Mouse (Mus musculus) thymus, adult 2 months (tissue): ENCODE results near the gene Padi3. TPM values are rescaled to one million over a fixed set of nuclear protein-coding genes. Genes with fewer than 3 reads are reported as not detected.

ENCODE experiments used
- DNase-seq: peaks from one replicate; pipeline ENCODE4 v3.0.0; 2021
- H3K27ac ChIP-seq: fragments of 200-500 bp; 2 replicates; pipeline ENCODE4 v1.5.1; 2012; ENCODE audit warnings: low read length, control low read depth; ENCODE audit not compliant: control insufficient read depth, insufficient read depth
- H3K27me3 ChIP-seq: fragments of 200-500 bp; 2 replicates; pipeline ENCODE4 v1.6.1; 2012; ENCODE audit warnings: mild to moderate bottlenecking, low read length, moderate library complexity, mixed read lengths; ENCODE audit not compliant: control insufficient read depth, insufficient read depth
- H3K36me3 ChIP-seq: fragments of 200-500 bp; 2 replicates; pipeline ENCODE4 v1.6.1; 2012; ENCODE audit warnings: mild to moderate bottlenecking, low read length, moderate library complexity; ENCODE audit not compliant: control insufficient read depth, insufficient read depth
- H3K4me1 ChIP-seq: fragments of 200-500 bp; replicated peaks from 2 replicates; pipeline ENCODE4 v1.6.1; 2012; ENCODE audit warnings: low read length; ENCODE audit not compliant: control insufficient read depth, insufficient read depth
- H3K4me3 ChIP-seq: fragments of 200-500 bp; 2 replicates; pipeline ENCODE4 v1.5.1; 2012; ENCODE audit warnings: mild to moderate bottlenecking, low read length, control low read depth, moderate library complexity; ENCODE audit not compliant: control insufficient read depth, insufficient read depth
- CTCF ChIP-seq: fragments of 200-500 bp; IDR thresholded peaks from 2 replicates; pipeline ENCODE4 v1.5.1; 2012; ENCODE audit warnings: mild to moderate bottlenecking, control low read depth, low read length, moderate library complexity, borderline replicate concordance; ENCODE audit not compliant: control insufficient read depth, poor library complexity, insufficient read depth; ENCODE audit errors: extremely low read depth
- POLR2A ChIP-seq: fragments of 200-500 bp; IDR thresholded peaks from 2 replicates; pipeline ENCODE4 v1.6.1; 2012; ENCODE audit warnings: mild to moderate bottlenecking, low read length, control low read depth, moderate library complexity; ENCODE audit not compliant: control insufficient read depth, poor library complexity, insufficient read depth; ENCODE audit errors: extremely low read depth
- WGBS: fragments of 180-500 bp; shearing (Covaris S2); methylation state at CpG from one replicate; pipeline ENCODE4 v1.1.7; 2018; 5-methylcytosine and 5-hydroxymethylcytosine counted together
- polyA plus RNA-seq: library from polyadenylated mRNA; depleted of rRNA; stranded (reverse); fragments of >200 nt; gene quantifications from 2 replicates; pipeline ENCODE4 v1.2.3, GENCODE M21; 2012

The Padi3 gene
- polyA plus RNA-seq, 1 experiment: 2.6 TPM

DNA sequence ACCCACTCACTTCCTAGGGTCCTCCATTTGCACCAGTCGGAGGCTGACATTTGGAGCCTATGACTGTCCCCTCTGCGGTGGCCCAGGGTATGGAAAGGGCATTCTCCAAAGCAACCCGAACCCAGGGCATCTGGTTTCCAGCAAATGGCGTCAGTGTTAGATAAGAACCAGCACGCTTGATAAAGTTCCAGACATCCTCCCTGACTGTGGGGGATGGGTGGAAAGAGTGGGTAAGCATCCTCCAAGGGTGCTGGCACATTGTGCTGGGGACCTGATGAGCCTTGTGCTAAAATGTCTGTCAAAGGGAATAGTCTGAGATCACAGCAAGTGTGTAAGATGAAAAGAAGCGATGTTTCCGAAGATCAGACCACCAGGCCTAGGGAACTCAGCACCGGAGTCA is 1.7 kb upstream of the Padi3 start:
- Histone ChIP-seq H3K27me3 (no peaks in the 10 kb centered on the region), H3K27ac (peak overlapping the region; percentile 11; the same call in 1 of the 2 replicates), H3K4me1 (peaks cover 62% of the 10 kb centered on the region), H3K36me3 (no peaks in the 10 kb centered on the region), H3K4me3 (no peak overlapping the region)
- WGBS: 85% methylated on average over 8 of the region's 8 CpGs
- TF ChIP-seq POLR2A (no peak), CTCF (no peak)
- DNase-seq: no peak

DNA sequence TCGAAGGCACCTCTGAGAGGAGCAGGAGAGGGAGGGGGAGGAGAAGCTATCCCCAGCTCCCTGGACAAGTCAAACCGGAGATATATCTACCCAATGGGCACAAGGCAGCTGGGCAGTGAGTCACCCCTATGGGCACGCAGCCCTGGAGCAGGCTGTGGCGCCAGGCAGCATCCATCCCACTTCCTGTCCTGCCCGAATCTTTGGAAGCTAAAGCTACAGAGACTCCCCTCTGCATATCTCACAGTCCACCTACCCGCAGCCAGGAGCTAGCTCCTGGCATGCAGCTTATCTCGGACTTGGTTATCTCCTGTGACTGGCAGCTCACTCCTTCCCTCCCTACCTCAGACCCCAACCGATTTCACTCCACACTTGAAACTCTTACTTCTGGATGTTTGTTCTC is 1.3 kb downstream of the Padi3 start:
- Histone ChIP-seq H3K27ac (no peak overlapping the region), H3K36me3 (no peaks in the 10 kb centered on the region), H3K27me3 (no peaks in the 10 kb centered on the region), H3K4me3 (no peak overlapping the region), H3K4me1 (peaks cover 39% of the 10 kb centered on the region)
- WGBS: 85% methylated on average over 8 of the region's 8 CpGs
- TF ChIP-seq POLR2A (no peak), CTCF (no peak)
- no peak for DNase-seq

DNA sequence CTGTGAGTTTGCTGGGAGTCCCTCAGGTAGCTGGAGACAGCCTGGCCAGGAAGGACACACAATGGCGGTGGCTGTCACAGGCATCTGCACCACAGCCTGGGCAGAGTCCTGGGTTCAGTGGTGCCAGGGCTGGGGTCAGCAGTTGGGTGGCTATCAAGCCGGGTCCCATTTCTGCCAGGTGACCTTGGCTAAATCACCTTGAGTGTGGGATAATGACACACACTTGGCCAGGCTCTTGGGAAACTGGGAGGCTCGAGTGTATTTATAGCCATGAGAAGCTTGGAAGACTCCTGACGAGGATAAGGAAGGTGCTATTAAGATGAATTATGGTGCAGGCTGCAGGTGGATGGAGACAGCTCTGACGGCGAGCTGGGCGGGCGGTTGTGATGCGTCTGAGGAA is 5.8 kb downstream of the Padi3 start:
- DNase-seq: no peak
- no peak overlapping the region for H3K4me3 ChIP-seq
- TF ChIP-seq POLR2A (no peak), CTCF (no peak)
- 95% methylated on average over 9 of the region's 9 CpGs for WGBS
- no peaks in the 10 kb centered on the region for H3K4me1 ChIP-seq
- H3K27ac ChIP-seq: no peak overlapping the region
- H3K36me3 ChIP-seq: no peaks in the 10 kb centered on the region
- H3K27me3 ChIP-seq: no peaks in the 10 kb centered on the region

DNA sequence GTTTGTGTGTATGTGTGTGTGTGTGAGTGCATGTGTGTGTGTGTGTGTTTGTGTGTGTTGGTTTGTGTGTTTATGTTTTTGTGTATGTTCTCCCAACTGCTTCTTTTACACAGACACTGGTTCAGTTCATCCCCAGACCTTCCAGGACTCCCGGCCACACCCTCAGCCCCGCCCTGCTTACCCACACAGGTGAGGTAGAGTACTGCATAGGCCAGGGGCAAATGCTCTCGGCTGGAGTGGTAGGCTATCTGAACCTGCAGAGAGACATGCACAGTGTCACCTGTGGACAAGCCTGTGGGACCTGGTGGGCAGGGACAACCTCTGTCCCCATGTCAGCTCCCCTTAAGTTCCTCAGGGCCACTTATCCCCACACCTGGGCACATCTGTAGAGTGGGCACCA is 9.1 kb downstream of the Padi3 start:
- Histone ChIP-seq H3K27ac (no peak overlapping the region), H3K4me1 (no peaks in the 10 kb centered on the region), H3K4me3 (no peak overlapping the region), H3K27me3 (no peaks in the 10 kb centered on the region), H3K36me3 (no peaks in the 10 kb centered on the region)
- DNase-seq: no peak
- TF ChIP-seq CTCF (no peak), POLR2A (no peak)
- WGBS: 92% methylated on average over 3 of the region's 3 CpGs

DNA sequence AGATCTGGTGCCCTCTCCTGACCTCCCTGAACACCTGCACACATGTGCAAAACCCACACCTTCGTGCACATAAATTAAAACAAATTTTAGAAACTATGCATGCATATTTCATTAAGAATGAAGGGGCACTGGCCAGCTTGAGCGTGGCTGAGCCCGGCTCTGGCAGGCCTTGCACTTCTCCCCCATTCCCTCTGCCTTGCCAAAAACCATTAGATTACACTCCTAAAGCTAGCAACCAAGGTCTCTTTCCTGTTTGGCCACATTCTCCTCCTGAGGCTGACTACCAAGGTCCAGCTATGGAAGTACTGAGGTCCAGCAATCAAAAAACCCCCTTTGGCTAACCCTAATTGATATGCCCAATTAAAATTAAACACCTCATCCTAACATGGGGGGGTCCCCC is 13.7 kb downstream of the Padi3 start:
- H3K4me1 ChIP-seq: no peaks in the 10 kb centered on the region
- H3K27me3 ChIP-seq: no peaks in the 10 kb centered on the region
- H3K36me3 ChIP-seq: no peaks in the 10 kb centered on the region
- TF ChIP-seq POLR2A (no peak), CTCF (no peak)
- no peak for DNase-seq
- 91% methylated on average over 3 of the region's 3 CpGs for WGBS
- no peak overlapping the region for H3K4me3 ChIP-seq
- H3K27ac ChIP-seq: no peak overlapping the region

DNA sequence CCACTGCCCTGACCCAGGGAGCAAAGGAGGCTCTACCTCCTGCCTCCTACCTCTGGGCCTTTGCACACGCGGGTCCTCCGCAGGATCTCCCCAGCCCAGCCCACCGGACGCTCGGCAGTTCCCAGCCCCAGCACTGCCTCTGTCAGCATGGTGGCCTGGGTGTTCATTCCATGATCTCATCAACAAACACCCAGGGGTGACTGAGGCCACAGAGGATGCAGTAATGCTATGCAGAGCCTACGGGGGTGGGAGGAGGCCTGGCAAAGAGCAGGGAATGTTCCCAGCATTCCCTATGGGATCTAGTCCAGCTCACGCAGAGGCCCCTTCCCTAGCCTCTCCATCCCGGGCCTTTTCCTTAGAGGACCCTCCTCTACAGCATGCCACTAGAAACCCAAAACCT is 15.8 kb downstream of the Padi3 start:
- 97% methylated on average over 9 of the region's 9 CpGs for WGBS
- Histone ChIP-seq H3K27ac (no peak overlapping the region), H3K4me1 (no peaks in the 10 kb centered on the region), H3K36me3 (no peaks in the 10 kb centered on the region), H3K27me3 (no peaks in the 10 kb centered on the region), H3K4me3 (no peak overlapping the region)
- no peak for TF ChIP-seq CTCF
- no peak for TF ChIP-seq POLR2A
- DNase-seq: no peak

DNA sequence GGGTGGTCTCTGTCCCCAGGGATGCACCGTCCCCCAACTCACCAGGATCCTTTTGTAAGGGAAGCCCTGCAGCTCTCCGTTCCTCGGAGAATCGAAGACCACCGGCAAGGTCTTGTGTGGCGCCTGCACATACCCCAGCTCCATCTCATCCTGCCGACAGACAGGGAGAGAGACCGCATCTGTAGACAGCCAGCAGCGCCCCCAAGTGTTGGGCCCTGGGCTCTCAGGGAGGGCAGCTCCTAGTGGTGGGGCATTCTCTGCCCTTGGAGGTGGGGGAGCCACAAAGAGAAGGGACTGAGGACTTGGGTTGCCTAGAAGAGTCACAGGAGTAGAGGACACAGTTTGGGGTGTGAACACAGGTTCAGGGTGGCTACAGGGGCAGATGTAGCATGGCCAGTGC is 16.7 kb downstream of the Padi3 start:
- Histone ChIP-seq H3K4me3 (no peak overlapping the region), H3K27ac (no peak overlapping the region), H3K27me3 (no peaks in the 10 kb centered on the region), H3K4me1 (no peaks in the 10 kb centered on the region), H3K36me3 (no peaks in the 10 kb centered on the region)
- no peak for DNase-seq
- 86% methylated on average over 9 of the region's 9 CpGs for WGBS
- no peak for TF ChIP-seq POLR2A
- TF ChIP-seq CTCF: 0 out of 2 replicates have a peak, but pooled peaks have one; percentile 18
